Mouse (Mus musculus) myocyte (in vitro differentiated cells): ENCODE data around the gene Tbrg4. TPM values are rescaled to one million over a fixed set of nuclear protein-coding genes. Genes with fewer than 3 reads are reported as not detected.

Experiments used
- H3K27me3 ChIP-seq: one replicate; pipeline ENCODE4 v1.6.1; 2011; ENCODE audit not compliant: control insufficient read depth, insufficient read depth, insufficient read length
- H3K36me3 ChIP-seq: one replicate; pipeline ENCODE4 v1.6.1; 2011; ENCODE audit not compliant: control insufficient read depth, insufficient read depth
- H3K4me2 ChIP-seq: one replicate; pipeline ENCODE4 v1.6.1; 2011; ENCODE audit warnings: low read depth, control low read depth
- H3K4me3 ChIP-seq: one replicate; pipeline ENCODE4 v1.5.1; 2011; ENCODE audit warnings: mild to moderate bottlenecking, control low read depth, moderate library complexity
- H3K79me2 ChIP-seq: one replicate; pipeline ENCODE4 v1.6.1; 2011; ENCODE audit not compliant: control insufficient read depth, insufficient read depth
- H3ac ChIP-seq: one replicate; pipeline ENCODE4 v1.6.1; 2011; ENCODE audit not compliant: control insufficient read depth, insufficient read length
- CEBPB ChIP-seq: IDR thresholded peaks from 2 replicates; pipeline ENCODE4 v1.6.1; 2011; ENCODE audit warnings: mild to moderate bottlenecking, moderate library complexity; ENCODE audit not compliant: poor library complexity, insufficient read depth, severe bottlenecking
- E2F4 ChIP-seq: IDR thresholded peaks from one replicate; pipeline ENCODE4 v1.6.1; 2011; ENCODE audit warnings: mild to moderate bottlenecking, control low read depth, moderate library complexity; ENCODE audit not compliant: insufficient read depth
- MAX ChIP-seq: IDR thresholded peaks from one replicate; pipeline ENCODE4 v1.6.1; 2011; ENCODE audit warnings: low read depth, mild to moderate bottlenecking, control low read depth
- MYOD1 ChIP-seq, 3 experiments: IDR thresholded peaks; one replicate each; pipeline ENCODE4 v1.6.1; 2011; ENCODE audit warnings: control low read depth in 2 of 3, low read depth in 2 of 3, mild to moderate bottlenecking in 2 of 3, moderate library complexity in 1 of 3; ENCODE audit not compliant: insufficient read length in 2 of 3, control insufficient read depth in 1 of 3
- MYOG ChIP-seq, 3 experiments: IDR thresholded peaks; one replicate each; pipeline ENCODE4 v1.6.1; 2011; ENCODE audit warnings: control low read depth in 2 of 3, low read depth in 2 of 3, mild to moderate bottlenecking in 2 of 3; ENCODE audit not compliant: insufficient read length in 2 of 3, control insufficient read depth in 1 of 3, insufficient read depth in 1 of 3
- POLR2A ChIP-seq: IDR thresholded peaks from one replicate; pipeline ENCODE4 v1.6.1; 2011; ENCODE audit warnings: low read depth, mild to moderate bottlenecking, control low read depth, moderate library complexity; ENCODE audit not compliant: insufficient read length
- POLR2AphosphoS2 ChIP-seq: IDR thresholded peaks from one replicate; pipeline ENCODE4 v1.6.1; 2011; ENCODE audit warnings: low read depth, control low read depth; ENCODE audit not compliant: insufficient read length
- REST ChIP-seq: IDR thresholded peaks from one replicate; pipeline ENCODE4 v1.6.1; 2011; ENCODE audit warnings: mild to moderate bottlenecking, control low read depth, moderate library complexity; ENCODE audit not compliant: insufficient read depth, insufficient read length
- SRF ChIP-seq: IDR thresholded peaks from one replicate; pipeline ENCODE4 v1.6.1; 2011; ENCODE audit warnings: low read depth; ENCODE audit not compliant: control insufficient read depth, insufficient read length
- TCF12 ChIP-seq: IDR thresholded peaks from one replicate; pipeline ENCODE4 v1.6.1; 2011; ENCODE audit warnings: mild to moderate bottlenecking, control low read depth; ENCODE audit not compliant: poor library complexity, insufficient read depth, severe bottlenecking
- TCF3 ChIP-seq: IDR thresholded peaks from one replicate; pipeline ENCODE4 v1.6.1; 2011; ENCODE audit warnings: low read depth, control low read depth; ENCODE audit not compliant: insufficient read length
- USF1 ChIP-seq: IDR thresholded peaks from one replicate; pipeline ENCODE4 v1.6.1; 2011; ENCODE audit warnings: low read depth, mild to moderate bottlenecking, control low read depth, moderate library complexity
- polyA plus RNA-seq: library from polyadenylated mRNA; unstranded; fragments of >200 nt; fragmentation: generic; extraction: Trizol; gene quantifications from one replicate; pipeline ENCODE4 v1.2.1, GENCODE M21; 2012; ENCODE audit warnings: missing spikeins

Tbrg4 gene
- polyA plus RNA-seq, 1 experiment: 71.7 TPM

DNA sequence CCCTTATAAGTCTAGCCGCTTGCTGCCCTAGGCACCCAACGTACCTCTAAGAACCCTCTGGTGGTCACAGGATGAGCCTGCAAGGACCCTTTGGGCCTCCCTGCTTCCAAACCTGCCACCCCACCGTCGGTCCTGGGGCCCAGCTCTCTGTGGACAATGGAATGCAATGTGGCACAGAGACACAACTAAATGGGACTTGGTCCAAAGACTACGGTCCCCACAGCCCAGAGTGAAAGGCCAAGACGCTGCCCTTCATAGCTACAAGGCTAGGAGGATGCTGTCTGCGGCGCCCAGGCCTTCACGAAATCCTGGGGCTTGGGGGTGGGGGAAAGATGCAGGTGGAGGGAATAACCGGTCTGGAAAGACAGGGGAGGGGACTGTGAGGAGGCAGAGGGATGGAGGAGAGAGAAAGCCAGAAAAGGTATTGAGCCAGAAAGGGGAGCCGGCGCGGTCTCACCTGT is 20.8 kb downstream of the Tbrg4 start:
- no peak overlapping the region for H3K4me3 ChIP-seq
- H3K36me3 ChIP-seq: no peaks in the 10 kb centered on the region
- TF ChIP-seq TCF12: no peak
- no peak for TF ChIP-seq CEBPB
- TF ChIP-seq USF1: no peak
- no peak for TF ChIP-seq E2F4
- TF ChIP-seq MYOD1 (IDR thresholded peaks at IDR 0.05; ENCODE audit: control insufficient read depth in 1 of 3, insufficient read length in 2 of 3, low read depth in 2 of 3): no peak
- no peak for TF ChIP-seq TCF3
- H3K4me2 ChIP-seq: peak overlapping the region; percentile 16
- H3K27me3 ChIP-seq: no peaks in the 10 kb centered on the region
- H3K79me2 ChIP-seq: no peaks in the 10 kb centered on the region
- no peak overlapping the region for H3ac ChIP-seq

GRCm38 (mm10) chr11:6604604-6604936 is 21.3 kb downstream of the Tbrg4 start:
- H3K27me3 ChIP-seq: no peaks in the 10 kb centered on the region
- H3K4me2 ChIP-seq: peak overlapping the region; percentile 16
- no peaks in the 10 kb centered on the region for H3K36me3 ChIP-seq
- no peak overlapping the region for H3ac ChIP-seq
- no peak overlapping the region for H3K4me3 ChIP-seq
- no peaks in the 10 kb centered on the region for H3K79me2 ChIP-seq
- TF ChIP-seq MYOD1 (IDR thresholded peaks at IDR 0.05; ENCODE audit: control insufficient read depth in 1 of 3, insufficient read length in 2 of 3, low read depth in 2 of 3): no peak
- no peak for TF ChIP-seq REST
- TF ChIP-seq MAX: no peak
- no peak for TF ChIP-seq TCF3
- TF ChIP-seq POLR2AphosphoS2: no peak

DNA sequence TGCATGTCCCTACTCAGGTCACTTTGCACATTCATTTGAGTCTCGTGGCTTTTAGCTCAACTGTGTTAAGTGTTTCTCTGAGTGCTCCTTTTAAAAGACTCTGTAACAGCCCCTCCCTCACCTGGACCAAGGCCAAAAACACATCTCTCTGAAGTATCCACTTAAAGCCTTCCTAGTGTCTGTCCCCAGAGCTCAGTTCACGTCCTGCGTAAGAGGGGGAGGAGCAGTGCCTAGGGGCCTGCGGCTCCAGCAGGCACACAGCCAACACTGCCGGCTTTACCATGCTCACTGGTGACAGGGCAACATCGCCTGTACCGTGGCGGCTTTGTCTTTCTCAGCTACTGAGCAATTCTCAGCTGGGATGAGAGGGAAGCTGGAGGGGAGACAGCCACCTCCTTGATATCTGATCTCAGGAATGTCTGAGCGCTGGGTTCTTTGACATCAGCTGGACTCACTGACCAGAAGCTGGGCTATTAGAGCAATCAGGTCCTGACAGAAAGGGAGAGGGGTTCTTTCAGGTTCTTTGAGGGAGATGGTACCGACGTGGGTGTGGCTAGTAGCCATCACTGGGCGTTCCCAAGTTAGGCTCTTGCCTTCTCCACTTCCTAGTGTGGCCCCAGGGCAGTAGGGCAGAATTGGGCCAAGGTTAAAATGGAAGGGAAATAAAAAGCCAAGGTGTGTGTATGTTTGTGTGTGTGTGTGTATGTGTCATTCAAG is 21.8 kb downstream of the Tbrg4 start:
- Histone ChIP-seq H3ac (no peak overlapping the region), H3K4me2 (peak overlapping the region; percentile 16), H3K27me3 (no peaks in the 10 kb centered on the region), H3K79me2 (no peaks in the 10 kb centered on the region), H3K36me3 (no peaks in the 10 kb centered on the region), H3K4me3 (no peak overlapping the region)
- TF ChIP-seq CEBPB (no peak), MYOG (IDR thresholded peaks at IDR 0.05; ENCODE audit: control insufficient read depth in 1 of 3, insufficient read depth in 1 of 3, insufficient read length in 2 of 3, low read depth in 2 of 3) (no peak), USF1 (no peak), REST (no peak), POLR2A (no peak), TCF3 (no peak), MYOD1 (IDR thresholded peaks at IDR 0.05; ENCODE audit: control insufficient read depth in 1 of 3, insufficient read length in 2 of 3, low read depth in 2 of 3) (no peak)

DNA sequence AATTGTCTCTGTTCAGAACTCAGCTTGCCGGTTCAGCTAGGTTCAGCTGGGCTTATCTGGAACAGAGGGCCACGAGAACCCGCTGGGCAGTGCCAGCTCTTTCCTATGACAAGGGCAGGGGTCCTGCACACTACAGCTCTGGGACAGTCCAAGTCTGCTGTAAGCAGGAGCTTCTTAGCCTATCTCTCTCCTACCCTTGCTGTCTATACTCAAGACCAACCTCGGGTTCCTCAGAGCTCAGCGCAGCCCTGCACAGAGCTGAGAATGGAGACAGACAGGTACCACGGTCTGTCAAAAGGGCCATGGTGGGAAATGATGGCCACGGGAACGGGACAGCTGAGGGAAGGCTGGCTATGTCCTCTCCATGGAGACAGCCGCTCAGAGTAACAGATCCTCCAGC is 22.6 kb downstream of the Tbrg4 start:
- H3ac ChIP-seq: no peak overlapping the region
- TF ChIP-seq POLR2AphosphoS2 (no peak), TCF3 (no peak), REST (no peak), E2F4 (no peak), CEBPB (no peak), MYOG (IDR thresholded peaks at IDR 0.05; ENCODE audit: control insufficient read depth in 1 of 3, insufficient read depth in 1 of 3, insufficient read length in 2 of 3, low read depth in 2 of 3) (no peak), MYOD1 (IDR thresholded peaks at IDR 0.05; ENCODE audit: control insufficient read depth in 1 of 3, insufficient read length in 2 of 3, low read depth in 2 of 3) (no peak), MAX (no peak), USF1 (no peak), TCF12 (no peak), POLR2A (no peak), SRF (no peak)
- no peaks in the 10 kb centered on the region for H3K27me3 ChIP-seq
- H3K4me3 ChIP-seq: no peak overlapping the region
- H3K79me2 ChIP-seq: no peaks in the 10 kb centered on the region
- no peaks in the 10 kb centered on the region for H3K36me3 ChIP-seq
- H3K4me2 ChIP-seq: no peak overlapping the region

DNA sequence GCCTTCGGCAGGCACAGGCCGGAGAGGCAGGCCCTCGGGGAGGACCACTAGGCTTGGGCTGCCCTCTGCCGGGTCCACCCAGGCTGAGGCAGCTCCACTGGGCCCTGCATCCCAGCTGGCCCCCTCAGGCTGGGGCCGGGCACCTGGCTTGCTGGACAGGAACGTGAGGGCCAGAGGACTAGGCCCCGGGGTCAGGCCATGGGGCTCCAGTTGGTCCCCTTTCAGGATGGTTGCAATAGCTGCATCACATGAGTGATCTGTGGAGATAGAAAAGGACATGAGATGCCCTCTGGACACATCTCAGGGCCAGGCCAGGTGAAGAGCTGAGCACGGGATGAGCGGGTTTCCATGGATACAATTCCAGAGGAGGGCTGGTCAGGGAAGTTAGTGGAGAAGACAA is 23.2 kb downstream of the Tbrg4 start:
- Histone ChIP-seq H3K4me3 (no peak overlapping the region), H3K27me3 (no peaks in the 10 kb centered on the region), H3ac (no peak overlapping the region), H3K36me3 (no peaks in the 10 kb centered on the region), H3K79me2 (no peaks in the 10 kb centered on the region), H3K4me2 (no peak overlapping the region)
- no peak for TF ChIP-seq MYOD1 (IDR thresholded peaks at IDR 0.05; ENCODE audit: control insufficient read depth in 1 of 3, insufficient read length in 2 of 3, low read depth in 2 of 3)
